Comparison of ENCODE assay signal across 29 mouse cellular contexts in the genomic region with DNA sequence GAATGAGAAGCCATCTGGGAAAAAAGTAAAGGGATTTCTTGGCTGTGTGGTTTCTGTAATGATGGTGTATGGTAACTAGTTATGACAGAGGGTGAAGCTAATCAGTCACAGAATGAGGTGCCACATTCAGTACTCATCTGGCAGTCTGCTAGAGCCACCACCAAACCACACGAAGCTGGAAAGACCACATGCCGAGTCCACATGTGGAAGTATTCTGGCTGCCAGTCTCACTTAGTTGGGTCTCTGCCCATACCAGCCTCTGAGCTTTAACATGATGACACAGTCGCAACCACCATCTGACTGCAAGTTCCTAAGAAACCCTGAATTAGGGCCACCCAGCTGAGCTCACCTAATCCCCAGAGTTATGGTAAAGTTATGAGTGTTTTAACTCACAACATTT. TPM values are rescaled to one million over a fixed set of nuclear protein-coding genes. Genes with fewer than 3 reads are reported as not detected.
A peak's percentile ranks its signal among the peaks of the same experiment; 100 is the strongest.
DNase-seq lines count a peak whose midpoint lies in the region; ATAC-seq lines count a peak whose summit lies in the region.
"Had no signal": no experiment of that assay in that cellular context is flagged by ENCODE, and none has a peak within 500 bp of the region (broad histone marks: within the 10 kb centered on the region; RNA-seq: fewer than 3 reads in every experiment).

No protein-coding gene starts in this region.

- ATAC-seq in liver, embryonic 11.5 days (replicated peaks; ENCODE audit: low FRiP score) = no peak
- peak; percentile 73 for ATAC-seq in embryonic facial prominence, embryonic 15.5 days (ENCODE audit: insufficient number of reproducible peaks, low FRiP score, low TSS enrichment, low read depth)
- ATAC-seq: forebrain, embryonic 13.5 days; inflammation-experienced regulatory T-cells, adult 6 months; liver, embryonic 12.5 days; liver, postnatal 0 days had no signal

- H3K27ac ChIP-seq in liver, embryonic 11.5 days (ENCODE audit: low read depth, low read length) = no peak overlapping the region
- no peak overlapping the region for H3K27ac ChIP-seq in embryonic facial prominence, embryonic 15.5 days (replicated peaks)
- H3K27ac ChIP-seq: forebrain, embryonic 13.5 days; hindbrain, embryonic 15.5 days; limb, embryonic 12.5 days; liver, embryonic 12.5 days; midbrain, embryonic 12.5 days had no signal

- peak; percentile 16 for DNase-seq in liver, embryonic 11.5 days (ENCODE audit: low spot score)
- no peak for DNase-seq in liver
- DNase-seq in adipocyte (ENCODE audit: low spot score) = peak; percentile 88
- no peak for DNase-seq in ovary, postnatal 10 days (ENCODE audit: low spot score)
- DNase-seq in right cerebral cortex, postnatal 10 days (ENCODE audit: low spot score in 2 of 2) = no peak
- no peak for DNase-seq in frontal cortex, adult 2 months (ENCODE audit: extremely low spot score in 1 of 2, low spot score in 1 of 2)
- DNase-seq: adrenal gland, postnatal 25 days; cerebellum, adult 18-20 months; cerebellum, postnatal 10 days; gastrocnemius, postnatal 14 days; heart, adult 18-20 months; kidney, adult 11 months; kidney, postnatal 36 days; liver, postnatal 0 days; lung, postnatal 36 days; spleen, adult 18-20 months; thymus, postnatal 14 days had no signal

- WGBS in liver, embryonic 11.5 days = 71% methylated on average over 3 of the region's 3 CpGs
- WGBS in embryonic facial prominence, embryonic 15.5 days = 26% methylated on average over 3 of the region's 3 CpGs

- H3K9me3 ChIP-seq in liver, embryonic 11.5 days (ENCODE audit: control insufficient read depth, low read length) = no peaks in the 10 kb centered on the region
- no peaks in the 10 kb centered on the region for H3K9me3 ChIP-seq in embryonic facial prominence, embryonic 15.5 days (replicated peaks)
- H3K9me3 ChIP-seq: forebrain, embryonic 13.5 days; hindbrain, embryonic 15.5 days; limb, embryonic 12.5 days; liver, embryonic 12.5 days; megakaryocyte, embryonic 14.5 days; midbrain, embryonic 12.5 days had no signal

- H3K4me1 ChIP-seq in liver, embryonic 11.5 days (replicated peaks; ENCODE audit: control insufficient read depth, insufficient read depth, low read length) = peaks cover 24% of the 10 kb centered on the region
- 0 out of 2 replicates have a peak, but pooled peaks cover 2% of the 10 kb centered on the region for H3K4me1 ChIP-seq in embryonic facial prominence, embryonic 15.5 days
- H3K4me1 ChIP-seq: midbrain, embryonic 12.5 days had no signal

- H3K4me2 ChIP-seq in liver, embryonic 11.5 days = no peak overlapping the region
- no peak overlapping the region for H3K4me2 ChIP-seq in embryonic facial prominence, embryonic 15.5 days (replicated peaks)
- H3K4me2 ChIP-seq: forebrain, embryonic 13.5 days; heart, embryonic 12.5 days; hindbrain, embryonic 15.5 days; limb, embryonic 12.5 days; liver, embryonic 12.5 days; midbrain, embryonic 12.5 days had no signal

- H3K27me3 ChIP-seq in liver, embryonic 11.5 days (replicated peaks; ENCODE audit: control insufficient read depth, insufficient read depth, low read length) = no peaks in the 10 kb centered on the region
- H3K27me3 ChIP-seq in embryonic facial prominence, embryonic 15.5 days = no peaks in the 10 kb centered on the region
- H3K27me3 ChIP-seq: CH12.LX; forebrain, embryonic 13.5 days; heart, embryonic 12.5 days; hindbrain, embryonic 15.5 days; limb, embryonic 12.5 days; megakaryocyte, embryonic 14.5 days; midbrain, embryonic 12.5 days had no signal

- no peaks in the 10 kb centered on the region for H3K36me3 ChIP-seq in liver, embryonic 11.5 days (ENCODE audit: control insufficient read depth, insufficient read depth, low read length)
- no peaks in the 10 kb centered on the region for H3K36me3 ChIP-seq in embryonic facial prominence, embryonic 15.5 days
- H3K36me3 ChIP-seq: heart, embryonic 12.5 days; hindbrain, embryonic 15.5 days; limb, embryonic 12.5 days; liver, embryonic 12.5 days; midbrain, embryonic 12.5 days had no signal

- H3K4me3 ChIP-seq in liver, embryonic 11.5 days (ENCODE audit: low read depth, low read length) = no peak overlapping the region
- H3K4me3 ChIP-seq in embryonic facial prominence, embryonic 15.5 days (replicated peaks) = no peak overlapping the region
- H3K4me3 ChIP-seq: forebrain, embryonic 13.5 days; heart, embryonic 12.5 days; hindbrain, embryonic 15.5 days; limb, embryonic 12.5 days; liver, embryonic 12.5 days; megakaryocyte, embryonic 14.5 days; midbrain, embryonic 12.5 days had no signal

- no peak overlapping the region for H3K9ac ChIP-seq in liver, embryonic 11.5 days (ENCODE audit: low read depth, low read length)
- no peak overlapping the region for H3K9ac ChIP-seq in embryonic facial prominence, embryonic 15.5 days
- H3K9ac ChIP-seq: forebrain, embryonic 13.5 days; heart, embryonic 12.5 days; hindbrain, embryonic 15.5 days; limb, embryonic 12.5 days; liver, embryonic 12.5 days; liver, postnatal 0 days; midbrain, embryonic 12.5 days had no signal

RNA-seq across cellular contexts. Expression of a gene that starts 6.1 kb away (rescaled TPM):
- 18.0 and 21.2 TPM in 2 replicates for polyA plus RNA-seq in liver, embryonic 11.5 days (2014; fragmentation: Nextera tagmentation; extraction: Ambion mirVana)
- polyA plus RNA-seq in embryonic facial prominence, embryonic 15.5 days (2015; fragmentation: Nextera tagmentation; extraction: Ambion mirVana) = 65.5 and 69.5 TPM in 2 replicates
- polyA plus RNA-seq in frontal cortex, adult 2 months (2012; rRNA removed) = 36.8 and 42.2 TPM in 2 replicates

RNA-seq across cellular contexts. Expression of a gene that starts 54.7 kb away (rescaled TPM):
- polyA plus RNA-seq in liver, embryonic 11.5 days (2014; fragmentation: Nextera tagmentation; extraction: Ambion mirVana) = 1.4 and 2.2 TPM in 2 replicates
- polyA plus RNA-seq in embryonic facial prominence, embryonic 15.5 days (2015; fragmentation: Nextera tagmentation; extraction: Ambion mirVana) = 1.9 and 2.5 TPM in 2 replicates
- polyA plus RNA-seq in frontal cortex, adult 2 months (2012; rRNA removed) = 0.63 and 0.64 TPM in 2 replicates
- polyA plus RNA-seq: C2C12; cortical plate, adult 2 months had no signal

RNA-seq across cellular contexts. Expression of a gene that starts 54.7 kb away (rescaled TPM):
- polyA plus RNA-seq in liver, embryonic 11.5 days (2014; fragmentation: Nextera tagmentation; extraction: Ambion mirVana) = 67.8 and 69.4 TPM in 2 replicates
- 108 and 111 TPM in 2 replicates for polyA plus RNA-seq in embryonic facial prominence, embryonic 15.5 days (2015; fragmentation: Nextera tagmentation; extraction: Ambion mirVana)
- polyA plus RNA-seq in frontal cortex, adult 2 months (2012; rRNA removed) = 178 and 179 TPM in 2 replicates

Comparison
In these comparisons a context has a peak if more than half of its experiments do, and no peak if none do; other contexts are left out.
1. DNase-seq: peak in liver, embryonic 11.5 days (single experiment) and adipocyte (single experiment); none in liver (single experiment), ovary, postnatal 10 days (single experiment), right cerebral cortex, postnatal 10 days (0 of 2) and frontal cortex, adult 2 months (0 of 2).